Mouse (Mus musculus): Measurements from ENCODE around the gene Nup107.

DNA sequence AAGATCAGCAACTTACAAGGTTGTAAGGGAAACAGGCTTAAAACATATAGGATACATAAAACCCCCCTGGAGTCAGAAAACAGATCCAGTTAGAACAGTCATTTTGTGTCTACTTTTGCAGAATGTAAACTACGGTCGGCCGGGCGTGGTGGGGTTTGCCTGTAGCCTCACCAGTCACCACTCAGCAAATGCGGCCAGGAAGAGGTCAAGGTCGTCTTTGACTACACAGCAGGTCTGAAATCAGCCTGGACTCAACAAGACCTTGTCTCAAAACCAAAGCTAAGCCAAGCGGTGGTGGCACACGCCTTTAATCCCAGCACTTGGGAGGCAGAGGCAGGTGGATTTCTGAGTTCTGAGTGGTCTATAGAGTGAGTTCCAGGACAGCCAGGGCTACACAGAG, 19.1 kb upstream of the Nup107 start:
- TF ChIP-seq CTCF (IDR thresholded peaks at IDR 0.05; ENCODE audit: control insufficient read depth, insufficient read depth, low read length) (no peak), POLR2A (IDR thresholded peaks at IDR 0.05; ENCODE audit: borderline replicate concordance, control insufficient read depth, low read depth, low read length) (no peak)
